Mouse (Mus musculus): ENCODE measurements around the gene Zfp287. TPM values are rescaled to one million over a fixed set of nuclear protein-coding genes. Genes with fewer than 3 reads are reported as not detected.

The Zfp287 gene
- 4.6 to 9.0 TPM (median 5.8 TPM) in 4 replicates for total RNA-seq (2023; ENCODE audit: inconsistent age)

DNA sequence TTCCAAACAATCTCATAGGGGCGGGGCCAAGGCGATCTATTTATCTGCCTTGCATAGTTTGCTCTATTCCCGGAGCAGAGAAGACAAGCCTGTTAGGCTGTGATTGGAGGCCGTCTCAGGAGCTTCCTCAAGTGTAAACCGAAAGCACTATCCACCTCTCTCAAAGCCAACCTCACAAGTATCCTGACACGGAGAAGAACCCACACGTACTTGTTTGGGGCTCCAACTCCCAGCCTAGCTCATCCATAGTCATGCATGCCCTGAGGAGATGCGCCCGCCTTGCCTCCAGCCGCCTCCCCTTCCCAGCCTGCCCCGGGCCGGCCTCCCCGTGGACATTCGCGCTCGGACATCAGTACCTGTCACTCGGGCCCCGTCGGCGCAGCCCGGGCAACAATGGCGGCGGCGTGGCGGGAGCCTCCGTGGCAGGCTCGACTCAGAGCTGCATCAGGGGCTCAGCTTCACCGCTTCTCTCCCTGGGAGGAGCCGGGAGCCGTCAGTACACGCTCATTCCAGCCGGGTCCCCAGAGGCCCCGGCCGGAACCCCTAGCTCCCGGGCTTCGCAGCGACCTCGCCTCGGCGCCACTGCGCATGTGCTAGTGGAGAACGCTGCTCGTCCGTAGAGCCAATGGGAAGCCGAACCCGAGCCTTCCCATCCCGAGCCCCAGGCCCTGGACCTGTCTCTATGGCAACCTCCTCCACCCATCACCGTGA is at the start of gene Zfp287:
Gene Zfp287 (minus strand): TSS at position 595 of the 711 bp plus-strand sequence.

DNA sequence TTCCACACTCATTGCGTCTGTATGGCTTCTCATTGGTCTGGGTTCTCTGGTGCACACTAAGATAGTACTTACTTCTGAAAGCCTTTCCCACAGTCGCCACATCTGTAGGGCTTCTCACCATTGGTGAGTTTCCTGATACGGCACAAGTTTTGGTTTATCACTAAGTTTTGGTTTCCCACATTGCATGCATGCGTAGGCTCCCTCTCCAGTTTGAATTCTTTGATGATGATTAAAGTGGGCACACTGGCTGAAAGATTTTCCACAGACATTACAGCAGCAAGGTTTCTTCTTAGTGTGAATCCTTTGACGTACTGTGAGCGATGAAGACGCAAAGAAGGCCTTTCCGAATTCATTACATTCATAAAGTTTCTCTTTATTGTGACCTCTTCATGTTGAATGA is 21.1 kb upstream of the Zfp287 start, which contains the start of gene Gm10428:
Gene Gm10428 (plus strand): TSS at position 321 of the 400 bp plus-strand sequence.

Other genes with a start within 250 kb of the Zfp287 start
- gene Cenpv, start 192.6 kb downstream of the Zfp287 start, total RNA-seq (2023; ENCODE audit: inconsistent age) = 0.81 to 4.4 TPM (median 2.4 TPM) in 4 replicates
- 1,224 to 1,294 TPM (median 1,261 TPM) in 4 replicates for gene Ubb, start 180.7 kb downstream of the Zfp287 start, total RNA-seq (2023; ENCODE audit: inconsistent age)
- gene Trpv2, start 157.4 kb downstream of the Zfp287 start, total RNA-seq (2023; ENCODE audit: inconsistent age) = 44.5 to 51.4 TPM (median 46.3 TPM) in 4 replicates
- gene Lrrc75a, start 83.4 kb downstream of the Zfp287 start, total RNA-seq (2023; ENCODE audit: inconsistent age) = 3.7 to 8.2 TPM (median 5.9 TPM) in 4 replicates
- gene Mmgt2, start 83.2 kb downstream of the Zfp287 start, total RNA-seq (2023; ENCODE audit: inconsistent age) = 21.1 to 28.3 TPM (median 27.1 TPM) in 4 replicates
- gene Gm10428, start 21.2 kb upstream of the Zfp287 start, total RNA-seq (2023; ENCODE audit: inconsistent age) = not detected in 4 replicates
- gene Zfp286, start 57.6 kb upstream of the Zfp287 start, total RNA-seq (2023; ENCODE audit: inconsistent age) = 0.81 to 1.9 TPM (median 1.3 TPM) in 4 replicates
- gene Trim16, start 88.3 kb upstream of the Zfp287 start, total RNA-seq (2023; ENCODE audit: inconsistent age) = 1.1 to 2.2 TPM (median 2.0 TPM) in 4 replicates
- 6.9 to 7.6 TPM (median 7.2 TPM) in 4 replicates for gene Fbxw10, start 115.2 kb upstream of the Zfp287 start, total RNA-seq (2023; ENCODE audit: inconsistent age)
- gene Tvp23b, start 147.6 kb upstream of the Zfp287 start, total RNA-seq (2023; ENCODE audit: inconsistent age) = 13.4 to 18.5 TPM (median 14.8 TPM) in 4 replicates
- gene Cdrt4, start 219.3 kb upstream of the Zfp287 start, total RNA-seq (2023; ENCODE audit: inconsistent age) = not detected in 4 replicates